Mouse (Mus musculus) C2C12 (cell line): ENCODE data around the gene Slc25a42.

Experiments used
- CTCF ChIP-seq: IDR thresholded peaks from one replicate; pipeline ENCODE4 v1.5.1; 2011; ENCODE audit not compliant: control insufficient read depth, insufficient read depth, insufficient read length
- FOSL1 ChIP-seq: IDR thresholded peaks from one replicate; pipeline ENCODE4 v1.8.0; 2011; ENCODE audit warnings: mild to moderate bottlenecking, low read length; ENCODE audit not compliant: poor library complexity, insufficient read depth, severe bottlenecking
- MAX ChIP-seq: IDR thresholded peaks from one replicate; pipeline ENCODE4 v1.6.1; 2011; ENCODE audit warnings: mild to moderate bottlenecking, control low read depth

DNA sequence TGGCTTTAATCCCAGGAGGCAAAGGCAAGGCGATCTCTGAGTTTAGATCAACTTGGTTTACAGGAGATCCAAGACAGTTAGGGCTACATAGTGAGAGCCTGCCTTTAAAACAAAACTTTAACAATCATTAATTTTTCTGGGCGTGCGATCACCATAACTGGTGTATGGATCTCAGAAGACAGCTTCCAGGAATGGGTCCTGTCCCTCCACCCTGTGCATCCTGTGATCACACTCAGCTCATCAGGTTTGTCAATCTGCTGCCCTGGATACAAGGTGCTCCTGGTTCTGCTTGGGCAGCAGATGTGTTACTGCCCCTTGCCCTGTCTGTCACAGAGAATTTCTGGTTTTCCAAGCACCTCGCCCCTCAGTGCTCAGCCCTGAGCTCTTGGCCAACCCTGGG is 52.9 kb downstream of the Slc25a42 start:
- TF ChIP-seq CTCF (no peak), MAX (no peak), FOSL1 (no peak)
